Mouse (Mus musculus) neural tube, embryonic 12.5 days (tissue): ENCODE results near the gene Greb1. TPM values are rescaled to one million over a fixed set of nuclear protein-coding genes. Genes with fewer than 3 reads are reported as not detected.
A peak's percentile ranks its signal among the peaks of the same experiment; 100 is the strongest.

Experiments
- ATAC-seq: fragments of 200-750 bp; cut with Nextera tagmentation; 2 replicates; pipeline ENCODE4 v1.8.0; 2017; ENCODE audit warnings: low read depth, mild to moderate bottlenecking, moderate TSS enrichment, moderate library complexity; ENCODE audit not compliant: low FRiP score
- H3K27ac ChIP-seq: fragments of 300-500 bp; sonication (generic); 2 replicates; pipeline ENCODE4 v1.5.1; 2016
- H3K27me3 ChIP-seq: fragments of 300-500 bp; sonication (generic); replicated peaks from 2 replicates; pipeline ENCODE4 v1.6.1; 2016; ENCODE audit warnings: mild to moderate bottlenecking
- H3K36me3 ChIP-seq: fragments of 300-500 bp; sonication (generic); 2 replicates; pipeline ENCODE4 v1.6.1; 2016; ENCODE audit warnings: mild to moderate bottlenecking
- H3K4me1 ChIP-seq: fragments of 300-500 bp; sonication (generic); 2 replicates; pipeline ENCODE4 v1.6.1; 2016
- H3K4me2 ChIP-seq: fragments of 300-500 bp; sonication (generic); replicated peaks from 2 replicates; pipeline ENCODE4 v1.6.1; 2016; ENCODE audit warnings: mild to moderate bottlenecking
- H3K4me3 ChIP-seq: fragments of 300-500 bp; sonication (generic); 2 replicates; pipeline ENCODE4 v1.5.1; 2016
- H3K9ac ChIP-seq: fragments of 300-500 bp; sonication (generic); 2 replicates; pipeline ENCODE4 v1.6.1; 2016; ENCODE audit warnings: mild to moderate bottlenecking
- H3K9me3 ChIP-seq: fragments of 300-500 bp; sonication (generic); 2 replicates; pipeline ENCODE4 v1.6.1; 2016; ENCODE audit warnings: mild to moderate bottlenecking
- WGBS: fragments of 180-500 bp; shearing (Covaris S2); methylation state at CpG from one replicate; pipeline ENCODE4 v1.1.7; 2016; 5-methylcytosine and 5-hydroxymethylcytosine counted together
- polyA plus RNA-seq: library from polyadenylated mRNA; unstranded; fragments of >200 nt; fragmentation: Nextera tagmentation; extraction: Ambion mirVana; gene quantifications from 2 replicates; pipeline ENCODE4 v1.2.1, GENCODE M21; 2016

Greb1 gene
- polyA plus RNA-seq, 1 experiment from 2014 or later = 3.8 TPM

DNA sequence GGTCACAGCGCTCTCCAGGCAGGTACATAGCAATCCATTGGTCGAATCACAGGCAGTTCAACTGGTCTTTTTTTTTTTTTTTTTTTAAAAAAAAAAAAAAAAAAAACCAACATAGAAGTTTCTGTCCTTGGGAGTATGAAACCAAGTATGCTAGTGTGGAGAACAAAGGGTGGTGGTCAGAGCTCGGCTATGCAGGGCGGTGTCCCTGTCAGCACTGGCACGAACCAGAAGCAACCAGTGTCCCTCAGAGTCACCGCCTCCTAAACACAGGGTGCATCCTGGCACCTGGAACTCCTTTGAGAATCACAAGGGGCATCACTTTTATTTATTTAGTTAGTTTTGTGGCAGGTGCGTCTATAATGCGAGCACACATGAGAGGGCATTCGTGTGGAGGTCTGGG lies 47.1 kb downstream of the Greb1 start:
- Histone ChIP-seq H3K27ac (no peak overlapping the region), H3K4me3 (no peak overlapping the region), H3K27me3 (no peaks in the 10 kb centered on the region), H3K4me1 (peaks cover 14% of the 10 kb centered on the region), H3K9ac (no peak overlapping the region), H3K4me2 (no peak overlapping the region), H3K36me3 (no peaks in the 10 kb centered on the region), H3K9me3 (no peaks in the 10 kb centered on the region)
- ATAC-seq = no peak
- WGBS = 59% methylated on average over 9 of the region's 9 CpGs

GRCm38 (mm10) chr12:16753110-16753509 lies 47.6 kb downstream of the Greb1 start:
- Histone ChIP-seq H3K27ac (no peak overlapping the region), H3K4me3 (no peak overlapping the region), H3K4me2 (no peak overlapping the region), H3K9me3 (no peaks in the 10 kb centered on the region), H3K27me3 (no peaks in the 10 kb centered on the region), H3K9ac (no peak overlapping the region), H3K4me1 (peaks cover 14% of the 10 kb centered on the region), H3K36me3 (no peaks in the 10 kb centered on the region)
- 16% methylated on average over 8 of the region's 8 CpGs for WGBS
- ATAC-seq = 0 out of 2 replicates have a peak, but pooled peaks have one; percentile 56

DNA sequence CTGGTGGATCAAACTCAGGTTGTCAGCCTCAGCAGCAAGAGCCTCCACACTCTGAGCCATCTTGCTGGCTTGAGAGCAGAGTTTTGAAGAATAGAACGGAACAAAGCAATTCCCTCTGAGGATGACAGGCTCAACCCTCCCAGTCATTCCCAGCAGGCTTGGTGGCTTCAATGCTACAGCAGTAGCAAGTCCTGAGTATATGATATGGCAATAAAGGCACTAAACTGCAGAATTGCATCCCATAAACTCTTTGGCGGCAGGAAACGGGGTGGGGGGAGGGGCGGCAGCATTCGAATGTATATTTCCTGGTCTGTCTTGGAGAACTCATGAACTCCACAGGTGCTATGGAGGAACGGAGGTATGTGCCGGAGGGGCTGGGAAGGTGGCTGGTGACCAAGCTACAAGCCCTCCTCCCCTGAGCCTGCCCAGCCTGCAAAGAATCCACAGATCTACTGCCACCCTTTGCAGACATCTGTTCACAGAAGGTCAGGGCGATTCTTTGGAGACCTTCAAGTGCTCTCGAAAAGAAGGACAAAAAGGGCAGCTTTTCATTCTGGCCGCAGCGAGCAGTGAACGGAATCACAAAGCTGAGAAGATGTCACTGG lies 48.3 kb downstream of the Greb1 start:
- Histone ChIP-seq H3K27ac (no peak overlapping the region), H3K4me1 (peaks cover 14% of the 10 kb centered on the region)
- 20% methylated on average over 12 of the region's 12 CpGs for WGBS

GRCm38 (mm10) chr12:16751609-16752008 lies 49.1 kb downstream of the Greb1 start:
- 72% methylated on average over 6 of the region's 6 CpGs for WGBS

More for the DNA sequence above, 48.3 kb downstream of the Greb1 start:
- Histone ChIP-seq H3K27me3 (no peaks in the 10 kb centered on the region), H3K9me3 (no peaks in the 10 kb centered on the region), H3K9ac (no peak overlapping the region), H3K4me3 (no peak overlapping the region), H3K4me2 (0 out of 2 replicates have a peak overlapping the region, but pooled peaks have one; percentile 5), H3K36me3 (no peaks in the 10 kb centered on the region)
- no peak for ATAC-seq

GRCm38 (mm10) chr12:16740059-16740458 lies 60.6 kb downstream of the Greb1 start:
- Histone ChIP-seq H3K4me1 (peaks cover 4% of the 10 kb centered on the region; the same call in 1 of the 2 replicates), H3K9ac (no peak overlapping the region), H3K4me2 (peak overlapping the region; percentile 0; the same call in 1 of the 2 replicates), H3K27me3 (no peaks in the 10 kb centered on the region), H3K9me3 (no peaks in the 10 kb centered on the region), H3K27ac (no peak overlapping the region), H3K36me3 (no peaks in the 10 kb centered on the region), H3K4me3 (no peak overlapping the region)
- ATAC-seq = no peak; the same call in 1 of the 2 replicates
- 28% methylated on average over 5 of the region's 5 CpGs for WGBS

More at GRCm38 (mm10) chr12:16751609-16752008, 49.1 kb downstream of the Greb1 start:
- Histone ChIP-seq H3K4me3 (no peak overlapping the region), H3K36me3 (no peaks in the 10 kb centered on the region), H3K4me2 (no peak overlapping the region), H3K9ac (no peak overlapping the region), H3K27ac (no peak overlapping the region), H3K9me3 (no peaks in the 10 kb centered on the region), H3K4me1 (peaks cover 14% of the 10 kb centered on the region), H3K27me3 (no peaks in the 10 kb centered on the region)
- no peak for ATAC-seq

DNA sequence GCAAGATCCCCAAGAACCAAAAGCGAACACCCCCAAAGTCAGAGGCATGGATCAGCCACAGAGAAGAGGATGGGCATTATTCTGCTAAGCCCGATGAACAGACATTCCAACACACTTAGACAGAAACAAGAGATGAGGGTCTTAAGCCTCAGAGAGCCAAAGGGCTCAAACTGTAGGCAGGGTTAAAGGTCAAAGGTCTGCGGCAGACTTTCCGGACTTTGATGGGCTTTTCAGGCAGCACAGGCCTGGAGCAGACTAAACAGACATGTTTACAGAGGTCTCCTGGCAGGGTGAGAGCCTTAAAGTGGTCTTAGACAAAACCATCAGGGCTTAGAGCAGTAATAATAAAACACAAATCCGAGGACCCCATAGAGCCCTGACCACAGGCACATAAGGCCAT lies 63.4 kb downstream of the Greb1 start:
- WGBS = 31% methylated on average over 5 of the region's 5 CpGs
- Histone ChIP-seq H3K27me3 (no peaks in the 10 kb centered on the region), H3K27ac (no peak overlapping the region), H3K4me2 (no peak overlapping the region), H3K9ac (no peak overlapping the region), H3K36me3 (no peaks in the 10 kb centered on the region), H3K4me3 (no peak overlapping the region), H3K4me1 (peaks cover 10% of the 10 kb centered on the region), H3K9me3 (no peaks in the 10 kb centered on the region)
- no peak for ATAC-seq

DNA sequence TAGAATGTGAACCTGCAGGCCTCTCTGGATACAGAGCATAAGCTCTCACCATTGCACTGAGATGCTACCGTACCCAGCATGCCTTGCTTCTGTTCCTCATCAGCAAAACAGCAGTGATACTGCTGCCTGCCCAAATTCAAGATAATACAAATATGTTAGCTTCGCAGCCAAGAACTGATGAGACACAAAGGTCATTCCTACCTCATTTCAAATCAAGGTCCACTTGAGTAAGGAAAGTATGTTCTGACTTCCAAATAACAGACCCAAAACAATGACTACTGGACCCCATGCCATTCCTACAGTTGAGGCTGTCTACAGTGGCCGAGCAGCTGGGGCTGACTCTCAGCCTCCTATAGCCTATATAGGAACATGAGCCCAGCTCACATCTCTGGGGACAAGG lies 66.0 kb downstream of the Greb1 start:
- no peak overlapping the region for H3K9ac ChIP-seq
- H3K36me3 ChIP-seq = no peaks in the 10 kb centered on the region
- peaks cover 16% of the 10 kb centered on the region for H3K4me1 ChIP-seq
- no peaks in the 10 kb centered on the region for H3K9me3 ChIP-seq
- no peak overlapping the region for H3K4me2 ChIP-seq
- no peak for ATAC-seq
- 85% methylated on average over 3 of the region's 3 CpGs for WGBS
- H3K4me3 ChIP-seq = no peak overlapping the region
- H3K27ac ChIP-seq = no peak overlapping the region
- no peaks in the 10 kb centered on the region for H3K27me3 ChIP-seq

- Histone ChIP-seq H3K4me1 (peaks cover 16% of the 10 kb centered on the region), H3K9ac (no peak overlapping the region), H3K36me3 (no peaks in the 10 kb centered on the region), H3K9me3 (no peaks in the 10 kb centered on the region), H3K4me3 (no peak overlapping the region), H3K27ac (no peak overlapping the region), H3K27me3 (no peaks in the 10 kb centered on the region), H3K4me2 (no peak overlapping the region)
- 27% methylated on average over 8 of the region's 8 CpGs for WGBS
- no peak for ATAC-seq
These were observed 66.7 kb downstream of the Greb1 start for GRCm38 (mm10) chr12:16734009-16734408.

GRCm38 (mm10) chr12:16731121-16731741 lies 69.5 kb downstream of the Greb1 start:
- peak overlapping the region; percentile 18; the same call in 1 of the 2 replicates for H3K4me2 ChIP-seq
- no peaks in the 10 kb centered on the region for H3K9me3 ChIP-seq
- H3K27me3 ChIP-seq = no peaks in the 10 kb centered on the region
- no peak overlapping the region for H3K9ac ChIP-seq
- peak; percentile 38; the same call in 1 of the 2 replicates for ATAC-seq
- WGBS = 9% methylated on average over 6 of the region's 11 CpGs
- no peak overlapping the region for H3K4me3 ChIP-seq
- H3K27ac ChIP-seq = no peak overlapping the region
- H3K4me1 ChIP-seq = peaks cover 12% of the 10 kb centered on the region
- H3K36me3 ChIP-seq = no peaks in the 10 kb centered on the region

DNA sequence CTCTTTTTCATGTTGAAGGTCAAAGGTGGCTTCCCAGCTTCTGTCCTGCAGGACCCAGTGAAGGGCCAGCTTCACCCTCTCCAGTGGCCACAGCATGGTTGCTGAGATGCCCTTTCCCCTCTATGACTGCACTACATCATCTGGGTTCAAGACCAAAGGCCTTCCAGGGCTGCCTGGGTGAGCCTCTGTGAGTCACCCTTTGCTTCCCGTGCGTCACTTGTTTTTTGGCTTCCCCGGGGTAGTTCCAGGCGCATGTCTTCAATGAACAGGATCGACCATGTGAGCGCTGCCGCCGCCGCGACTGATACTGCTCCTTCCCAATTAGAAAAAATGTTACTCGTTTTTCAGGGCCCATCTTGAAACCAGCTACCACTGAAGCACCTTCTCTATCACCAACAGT lies 70.5 kb downstream of the Greb1 start:
- Histone ChIP-seq H3K4me1 (peaks cover 12% of the 10 kb centered on the region), H3K27me3 (no peaks in the 10 kb centered on the region)
- 82% methylated on average over 11 of the region's 11 CpGs for WGBS

GRCm38 (mm10) chr12:16728221-16728620 lies 72.5 kb downstream of the Greb1 start:
- Histone ChIP-seq H3K27ac (no peak overlapping the region), H3K4me3 (no peak overlapping the region), H3K9ac (no peak overlapping the region), H3K4me2 (no peak overlapping the region), H3K27me3 (no peaks in the 10 kb centered on the region), H3K36me3 (no peaks in the 10 kb centered on the region), H3K9me3 (no peaks in the 10 kb centered on the region), H3K4me1 (peaks cover 6% of the 10 kb centered on the region)
- 81% methylated on average over 5 of the region's 5 CpGs for whole genome bisulfite sequencing
- no peak for ATAC-seq

More for the DNA sequence above, 70.5 kb downstream of the Greb1 start:
- no peaks in the 10 kb centered on the region for H3K9me3 ChIP-seq
- no peak for ATAC-seq
- H3K4me3 ChIP-seq = no peak overlapping the region
- H3K9ac ChIP-seq = no peak overlapping the region
- no peak overlapping the region for H3K4me2 ChIP-seq
- H3K36me3 ChIP-seq = no peaks in the 10 kb centered on the region
- H3K27ac ChIP-seq = no peak overlapping the region

DNA sequence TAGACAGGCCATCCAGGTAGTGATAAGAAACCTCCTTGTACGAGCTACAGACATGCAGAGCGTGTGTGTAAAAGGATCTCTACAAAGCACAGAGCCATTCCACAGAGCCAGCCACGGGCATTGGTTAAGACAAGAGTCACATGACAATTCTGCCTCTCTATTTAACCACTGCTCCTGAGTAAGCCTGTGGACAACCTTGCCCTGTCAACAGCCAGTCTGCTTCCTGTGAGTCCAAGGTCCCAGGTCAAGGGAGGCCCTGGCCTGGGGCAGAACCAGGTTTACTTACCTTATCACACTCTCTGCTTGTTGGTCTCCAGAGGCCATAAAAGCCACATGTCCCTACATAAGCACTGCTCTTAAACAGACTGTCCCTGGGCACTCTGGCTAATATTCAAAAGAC lies 74.5 kb downstream of the Greb1 start:
- 81% methylated on average over 3 of the region's 3 CpGs for WGBS
- no peaks in the 10 kb centered on the region for H3K27me3 ChIP-seq
- H3K4me1 ChIP-seq = peaks cover 5% of the 10 kb centered on the region
- ATAC-seq = no peak
- H3K9me3 ChIP-seq = no peaks in the 10 kb centered on the region
- H3K4me2 ChIP-seq = no peak overlapping the region
- H3K27ac ChIP-seq = no peak overlapping the region
- H3K36me3 ChIP-seq = no peaks in the 10 kb centered on the region
- H3K4me3 ChIP-seq = no peak overlapping the region
- H3K9ac ChIP-seq = no peak overlapping the region

GRCm38 (mm10) chr12:16723601-16724000 lies 77.1 kb downstream of the Greb1 start:
- Histone ChIP-seq H3K27ac (no peak overlapping the region), H3K27me3 (no peaks in the 10 kb centered on the region), H3K9me3 (no peaks in the 10 kb centered on the region), H3K4me1 (no peaks in the 10 kb centered on the region), H3K36me3 (no peaks in the 10 kb centered on the region), H3K4me3 (no peak overlapping the region), H3K9ac (no peak overlapping the region), H3K4me2 (no peak overlapping the region)
- ATAC-seq = no peak
- 46% methylated on average over 3 of the region's 3 CpGs for WGBS
